Mouse (Mus musculus): ENCODE results near the gene Msln.

Msln gene

GRCm38 (mm10) chr17:25738861-25739260 is 15.3 kb downstream of the Msln start:
- in situ Hi-C loops (cut with MboI; ENCODE audit: low pct_unique_long_range_greater_than_20kb in 1 of 2, low sequenced_read_pairs in 2 of 2, unreplicated experiment in 1 of 2), result loop anchor here in 1 of 2 experiments (10.0 kb wide), 1 partner anchor 56 kb away; the partner anchor contains the start of genes AC134908.4, Fam173a and Metrn

GRCm38 (mm10) chr17:25735745-25736144 is 18.4 kb downstream of the Msln start, which contains the start of gene Mslnl:
Mslnl (plus strand) TSS chr17:25736042.
- in situ Hi-C loops (cut with MboI; ENCODE audit: low pct_unique_long_range_greater_than_20kb in 1 of 2, low sequenced_read_pairs in 2 of 2, unreplicated experiment in 1 of 2), result loop anchor here in 1 of 2 experiments (10.0 kb wide), 1 partner anchor 59 kb away; the partner anchor contains the start of genes AC134908.4, Fam173a and Metrn

GRCm38 (mm10) chr17:25735246-25735645 is 18.9 kb downstream of the Msln start:
- in situ Hi-C loops (cut with MboI; ENCODE audit: low pct_unique_long_range_greater_than_20kb in 1 of 2, low sequenced_read_pairs in 2 of 2, unreplicated experiment in 1 of 2), result loop anchor here in 1 of 2 experiments (10.0 kb wide), 1 partner anchor 60 kb away; the partner anchor contains the start of genes AC134908.4, Fam173a and Metrn

GRCm38 (mm10) chr17:25732082-25732481 is 22.1 kb downstream of the Msln start:
- in situ Hi-C loops (cut with MboI; ENCODE audit: low pct_unique_long_range_greater_than_20kb in 1 of 2, low sequenced_read_pairs in 2 of 2, unreplicated experiment in 1 of 2), result loop anchor here (5.0 to 10.0 kb wide), 2 partner anchors 35 to 63 kb away; partner anchors contain the start of genes AC134908.4 (in 1 of the 2), Fam173a (in 1 of the 2) and Metrn (in 1 of the 2)

GRCm38 (mm10) chr17:25728009-25728270 is 26.2 kb downstream of the Msln start:
- in situ Hi-C loops (cut with MboI; ENCODE audit: low pct_unique_long_range_greater_than_20kb in 1 of 2, low sequenced_read_pairs in 2 of 2, unreplicated experiment in 1 of 2), result no loop called here

GRCm38 (mm10) chr17:25727265-25728008 is 26.7 kb downstream of the Msln start, which contains the start of the genes Chtf18 and Rpusd1:
Chtf18 (minus strand) TSS chr17:25727419.
Rpusd1 (plus strand) TSS chr17:25727670.
- in situ Hi-C loops (cut with MboI; ENCODE audit: low pct_unique_long_range_greater_than_20kb in 1 of 2, low sequenced_read_pairs in 2 of 2, unreplicated experiment in 1 of 2), result no loop called here

- in situ Hi-C loops (cut with MboI; ENCODE audit: low pct_unique_long_range_greater_than_20kb in 1 of 2, low sequenced_read_pairs in 2 of 2, unreplicated experiment in 1 of 2), result no loop called here
Observed at GRCm38 (mm10) chr17:25725264-25725663, 28.9 kb downstream of the Msln start.

GRCm38 (mm10) chr17:25723919-25724318 is 30.3 kb downstream of the Msln start:
- in situ Hi-C loops (cut with MboI; ENCODE audit: low pct_unique_long_range_greater_than_20kb in 1 of 2, low sequenced_read_pairs in 2 of 2, unreplicated experiment in 1 of 2), result no loop called here

GRCm38 (mm10) chr17:25723470-25723869 is 30.7 kb downstream of the Msln start:
- in situ Hi-C loops (cut with MboI; ENCODE audit: low pct_unique_long_range_greater_than_20kb in 1 of 2, low sequenced_read_pairs in 2 of 2, unreplicated experiment in 1 of 2), result no loop called here

GRCm38 (mm10) chr17:25721476-25721875 is 32.7 kb downstream of the Msln start:
- in situ Hi-C loops (cut with MboI; ENCODE audit: low pct_unique_long_range_greater_than_20kb in 1 of 2, low sequenced_read_pairs in 2 of 2, unreplicated experiment in 1 of 2), result no loop called here

- in situ Hi-C loops (cut with MboI; ENCODE audit: low pct_unique_long_range_greater_than_20kb in 1 of 2, low sequenced_read_pairs in 2 of 2, unreplicated experiment in 1 of 2), result no loop called here
Observed at GRCm38 (mm10) chr17:25717691-25718090, 36.5 kb downstream of the Msln start.

GRCm38 (mm10) chr17:25716711-25717637 is 37.2 kb downstream of the Msln start, which contains the start of gene Gng13:
Gng13 (plus strand) TSS chr17:25717171.
- in situ Hi-C loops (cut with MboI; ENCODE audit: low pct_unique_long_range_greater_than_20kb in 1 of 2, low sequenced_read_pairs in 2 of 2, unreplicated experiment in 1 of 2), result no loop called here

- in situ Hi-C loops (cut with MboI; ENCODE audit: low pct_unique_long_range_greater_than_20kb in 1 of 2, low sequenced_read_pairs in 2 of 2, unreplicated experiment in 1 of 2), result no loop called here
Observed at GRCm38 (mm10) chr17:25716130-25716529, 38.0 kb downstream of the Msln start.

GRCm38 (mm10) chr17:25715627-25716026 is 38.6 kb downstream of the Msln start:
- in situ Hi-C loops (cut with MboI; ENCODE audit: low pct_unique_long_range_greater_than_20kb in 1 of 2, low sequenced_read_pairs in 2 of 2, unreplicated experiment in 1 of 2), result no loop called here

- in situ Hi-C loops (cut with MboI; ENCODE audit: low pct_unique_long_range_greater_than_20kb in 1 of 2, low sequenced_read_pairs in 2 of 2, unreplicated experiment in 1 of 2), result no loop called here
Observed at GRCm38 (mm10) chr17:25711136-25711535, 43.0 kb downstream of the Msln start.

- in situ Hi-C loops (cut with MboI; ENCODE audit: low pct_unique_long_range_greater_than_20kb in 1 of 2, low sequenced_read_pairs in 2 of 2, unreplicated experiment in 1 of 2), result loop anchor here in 1 of 2 experiments (10.0 kb wide), 1 partner anchor 95 kb away; the partner anchor contains the start of gene Fbxl16
Observed at GRCm38 (mm10) chr17:25709994-25710393, 44.2 kb downstream of the Msln start.

- in situ Hi-C loops (cut with MboI; ENCODE audit: low pct_unique_long_range_greater_than_20kb in 1 of 2, low sequenced_read_pairs in 2 of 2, unreplicated experiment in 1 of 2), result loop anchor here in 1 of 2 experiments (10.0 kb wide), 1 partner anchor 104 kb away; the partner anchor contains the start of gene Fbxl16
Observed at GRCm38 (mm10) chr17:25700863-25701496, 53.2 kb downstream of the Msln start.
